Mouse (Mus musculus) liver, adult (tissue): ENCODE measurements around the gene Gm47841.

Experiments used
- GATA4 ChIP-seq: IDR thresholded peaks from 2 replicates; pipeline ENCODE4 v1.6.1; 2014; ENCODE audit warnings: mild to moderate bottlenecking, low read length; ENCODE audit not compliant: insufficient replicate concordance

Gene Gm47841

GRCm38 (mm10) chr15:101047194-101047555 lies at the start of gene Gm47841:
Gene Gm47841, minus strand, starts transcription at chr15:101047397.
- no peak for TF ChIP-seq GATA4

- no peak for TF ChIP-seq GATA4
These were observed 48.2 kb upstream of the Gm47841 start for GRCm38 (mm10) chr15:101095392-101095791.

GRCm38 (mm10) chr15:101094979-101095378 lies 47.8 kb upstream of the Gm47841 start:
- TF ChIP-seq GATA4: no peak

- TF ChIP-seq GATA4: no peak
These were observed 46.8 kb upstream of the Gm47841 start for GRCm38 (mm10) chr15:101093988-101094387.

GRCm38 (mm10) chr15:101092829-101093648 lies 45.8 kb upstream of the Gm47841 start:
- no peak for TF ChIP-seq GATA4

GRCm38 (mm10) chr15:101092121-101092828 lies 45.1 kb upstream of the Gm47841 start:
- TF ChIP-seq GATA4: no peak

- TF ChIP-seq GATA4: no peak
These were observed 44.4 kb upstream of the Gm47841 start for GRCm38 (mm10) chr15:101091551-101091950.

- no peak for TF ChIP-seq GATA4
These were observed 41.1 kb upstream of the Gm47841 start for GRCm38 (mm10) chr15:101088291-101088690.

GRCm38 (mm10) chr15:101086956-101087355 lies 39.8 kb upstream of the Gm47841 start:
- no peak for TF ChIP-seq GATA4

- TF ChIP-seq GATA4: no peak
These were observed 39.3 kb upstream of the Gm47841 start for GRCm38 (mm10) chr15:101086451-101086850.

- no peak for TF ChIP-seq GATA4
These were observed 37.3 kb upstream of the Gm47841 start for GRCm38 (mm10) chr15:101084499-101084898.

GRCm38 (mm10) chr15:101082236-101082635 lies 35.0 kb upstream of the Gm47841 start:
- no peak for TF ChIP-seq GATA4

- no peak for TF ChIP-seq GATA4
These were observed 33.9 kb upstream of the Gm47841 start for GRCm38 (mm10) chr15:101081035-101081548.

GRCm38 (mm10) chr15:101080031-101080520 lies 32.9 kb upstream of the Gm47841 start:
- no peak for TF ChIP-seq GATA4

- TF ChIP-seq GATA4: no peak; the same call in 1 of the 2 replicates
These were observed 31.5 kb upstream of the Gm47841 start for GRCm38 (mm10) chr15:101078731-101079156.
